Mouse (Mus musculus) c-Kit-positive CD71-positive TER-119-negative erythroid progenitor cells, embryonic 14.5 days (primary cell): ENCODE results near the gene Ddn.

Experiments
- DNase-seq: peaks from one replicate; pipeline ENCODE4 v3.0.0-alpha.2; 2013; ENCODE audit warnings: low read depth

Gene Ddn

GRCm38 (mm10) chr15:98809390-98809789 is at the start of gene Ddn:
Gene Ddn (minus strand): TSS chr15:98809490.
- no peak for DNase-seq

- no peak for DNase-seq
Measured at GRCm38 (mm10) chr15:98854214-98854613, 44.9 kb upstream of the Ddn start.

- no peak for DNase-seq
Measured at GRCm38 (mm10) chr15:98853161-98853937, 44.1 kb upstream of the Ddn start.

GRCm38 (mm10) chr15:98852733-98853132 is 43.4 kb upstream of the Ddn start:
- no peak for DNase-seq

GRCm38 (mm10) chr15:98852071-98852470 is 42.8 kb upstream of the Ddn start:
- DNase-seq, result no peak

- no peak for DNase-seq
Measured at GRCm38 (mm10) chr15:98851229-98851818, 42.0 kb upstream of the Ddn start.

GRCm38 (mm10) chr15:98850668-98851067 is 41.4 kb upstream of the Ddn start:
- no peak for DNase-seq

GRCm38 (mm10) chr15:98849956-98850600 is 40.8 kb upstream of the Ddn start:
- no peak for DNase-seq

GRCm38 (mm10) chr15:98849165-98849564 is 39.9 kb upstream of the Ddn start:
- no peak for DNase-seq

GRCm38 (mm10) chr15:98846140-98846539 is 36.9 kb upstream of the Ddn start:
- DNase-seq, result no peak

GRCm38 (mm10) chr15:98845149-98845548 is 35.9 kb upstream of the Ddn start:
- no peak for DNase-seq

GRCm38 (mm10) chr15:98843595-98844223 is 34.4 kb upstream of the Ddn start:
- no peak for DNase-seq

- DNase-seq, result no peak
Measured at GRCm38 (mm10) chr15:98839671-98840585, 30.6 kb upstream of the Ddn start.

GRCm38 (mm10) chr15:98839161-98839560 is 29.9 kb upstream of the Ddn start:
- DNase-seq, result no peak

- DNase-seq, result no peak
Measured at GRCm38 (mm10) chr15:98837743-98838103, 28.4 kb upstream of the Ddn start.

GRCm38 (mm10) chr15:98837006-98837742 is 27.9 kb upstream of the Ddn start:
- peak; percentile 79 for DNase-seq

GRCm38 (mm10) chr15:98835291-98835690 is 26.0 kb upstream of the Ddn start:
- DNase-seq, result no peak

GRCm38 (mm10) chr15:98834059-98834458 is 24.8 kb upstream of the Ddn start:
- DNase-seq, result no peak

- no peak for DNase-seq
Measured at GRCm38 (mm10) chr15:98833281-98833680, 24.0 kb upstream of the Ddn start.

- DNase-seq, result peak; percentile 78
Measured at GRCm38 (mm10) chr15:98832161-98833058, 23.1 kb upstream of the Ddn start.
